Mouse (Mus musculus): ENCODE measurements around the gene Rhobtb3. TPM values are rescaled to one million over a fixed set of nuclear protein-coding genes. Genes with fewer than 3 reads are reported as not detected.
"Not testable (repeated sequence)": the region's sequence is repeated elsewhere in the genome, so short reads cannot be mapped to it uniquely, and the experiment has no call there.

The Rhobtb3 gene
- polyA plus RNA-seq, 1 experiment, result not detected

DNA sequence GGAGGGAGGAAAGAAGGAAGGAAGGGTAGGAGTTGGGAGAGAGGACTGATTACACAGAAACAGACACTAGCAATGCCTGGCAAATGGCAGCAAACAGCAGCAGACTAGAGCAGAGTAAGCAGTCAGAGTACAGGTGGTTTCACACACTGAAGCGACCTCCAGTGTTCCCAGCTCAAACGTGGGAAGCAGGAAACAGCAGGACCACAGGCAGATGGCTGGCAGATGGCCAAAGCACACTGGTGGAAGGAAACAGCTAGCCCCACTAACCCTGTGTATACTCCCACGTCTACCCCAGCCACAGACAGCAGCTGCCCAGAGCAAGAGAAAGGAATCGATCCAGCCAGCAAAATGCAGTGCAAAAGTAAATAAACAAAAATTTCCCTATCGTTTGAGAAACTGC is 12.7 kb downstream of the Rhobtb3 start:
- no peak overlapping the region for H3K27ac ChIP-seq (ENCODE audit: insufficient read depth, low read depth, low read length)
- no peak overlapping the region for H3K4me3 ChIP-seq (ENCODE audit: insufficient read depth, low read depth, low read length)
- peaks cover 6% of the 10 kb centered on the region for H3K4me1 ChIP-seq (ENCODE audit: control insufficient read depth, insufficient read depth, low read length)
- WGBS, result 11% methylated on average over 5 of the region's 5 CpGs
- no peak for TF ChIP-seq CTCF (IDR thresholded peaks at IDR 0.05; ENCODE audit: insufficient read depth, low read depth, low read length)
- TF ChIP-seq POLR2A (IDR thresholded peaks at IDR 0.05; ENCODE audit: insufficient read depth, low read depth, low read length), result no peak

DNA sequence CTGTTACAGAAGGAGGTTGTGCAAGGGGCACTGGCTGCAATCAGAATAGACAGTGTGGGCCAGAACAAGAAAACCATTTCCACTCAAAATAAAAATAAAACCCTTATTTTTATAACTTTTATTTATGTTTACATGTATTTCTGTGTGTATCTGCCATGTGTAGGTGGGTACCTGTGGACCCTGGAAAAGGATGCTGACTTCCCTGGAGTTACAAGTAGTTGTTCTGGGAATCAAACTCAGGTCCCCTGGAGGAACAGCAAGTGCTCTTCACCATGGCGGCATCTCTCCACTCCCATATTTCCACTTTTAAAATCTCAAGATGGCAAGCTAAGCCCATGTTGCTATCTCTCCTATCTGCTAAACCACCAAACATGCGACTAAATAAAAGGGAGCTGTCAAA is 13.1 kb downstream of the Rhobtb3 start:
- peaks cover 6% of the 10 kb centered on the region for H3K4me1 ChIP-seq (ENCODE audit: control insufficient read depth, insufficient read depth, low read length)
- H3K4me3 ChIP-seq (ENCODE audit: insufficient read depth, low read depth, low read length), result no peak overlapping the region
- TF ChIP-seq CTCF (IDR thresholded peaks at IDR 0.05; ENCODE audit: insufficient read depth, low read depth, low read length) (no peak), POLR2A (IDR thresholded peaks at IDR 0.05; ENCODE audit: insufficient read depth, low read depth, low read length) (no peak)
- WGBS, result 37% methylated on average over 2 of the region's 2 CpGs
- H3K27ac ChIP-seq (ENCODE audit: insufficient read depth, low read depth, low read length), result no peak overlapping the region

- 96% methylated on average over 20 of the region's 20 CpGs for WGBS
- TF ChIP-seq CTCF (IDR thresholded peaks at IDR 0.05; ENCODE audit: insufficient read depth, low read depth, low read length) (no peak), POLR2A (IDR thresholded peaks at IDR 0.05; ENCODE audit: insufficient read depth, low read depth, low read length) (no peak)
- peaks cover 6% of the 10 kb centered on the region for H3K4me1 ChIP-seq (ENCODE audit: control insufficient read depth, insufficient read depth, low read length)
- H3K4me3 ChIP-seq (ENCODE audit: insufficient read depth, low read depth, low read length), result no peak overlapping the region
- no peak overlapping the region for H3K27ac ChIP-seq (ENCODE audit: insufficient read depth, low read depth, low read length)
These were observed 13.7 kb downstream of the Rhobtb3 start for GRCm38 (mm10) chr13:75930023-75930422.

- not testable (repeated sequence) for H3K4me3 ChIP-seq (ENCODE audit: insufficient read depth, low read depth, low read length); H3K4me1 ChIP-seq (ENCODE audit: control insufficient read depth, insufficient read depth, low read length); H3K27ac ChIP-seq (ENCODE audit: insufficient read depth, low read depth, low read length)
- WGBS, result 94% methylated on average over 5 of the region's 5 CpGs
These were observed 14.7 kb downstream of the Rhobtb3 start for GRCm38 (mm10) chr13:75929071-75929470.

DNA sequence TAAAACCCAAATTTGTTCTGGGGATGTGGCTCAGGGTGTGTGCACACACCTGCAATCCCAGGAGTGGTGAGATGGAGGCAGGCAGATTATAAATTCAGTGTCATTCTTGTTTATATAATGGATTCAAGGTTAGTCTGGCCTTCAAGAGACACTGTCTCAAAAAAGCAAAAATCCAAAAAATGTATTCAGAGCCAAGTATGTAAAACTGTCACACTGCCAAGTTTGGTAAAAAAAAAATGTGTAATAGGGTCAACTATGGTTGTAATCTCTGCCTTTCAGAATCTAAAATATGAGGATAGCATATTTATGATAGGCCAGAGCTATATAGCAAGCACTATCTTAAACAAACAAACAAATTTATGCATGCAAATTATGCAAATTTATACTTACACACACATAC is 15.8 kb downstream of the Rhobtb3 start:
- TF ChIP-seq CTCF (IDR thresholded peaks at IDR 0.05; ENCODE audit: insufficient read depth, low read depth, low read length) (no peak), POLR2A (IDR thresholded peaks at IDR 0.05; ENCODE audit: insufficient read depth, low read depth, low read length) (no peak)
- H3K4me3 ChIP-seq (ENCODE audit: insufficient read depth, low read depth, low read length), result no peak overlapping the region
- H3K27ac ChIP-seq (ENCODE audit: insufficient read depth, low read depth, low read length), result no peak overlapping the region
- H3K4me1 ChIP-seq (ENCODE audit: control insufficient read depth, insufficient read depth, low read length), result peaks cover 6% of the 10 kb centered on the region

- Histone ChIP-seq H3K4me3 (ENCODE audit: insufficient read depth, low read depth, low read length) (no peak overlapping the region), H3K4me1 (ENCODE audit: control insufficient read depth, insufficient read depth, low read length) (no peaks in the 10 kb centered on the region), H3K27ac (ENCODE audit: insufficient read depth, low read depth, low read length) (no peak overlapping the region)
- 58% methylated on average over 4 of the region's 4 CpGs for WGBS
- TF ChIP-seq CTCF (IDR thresholded peaks at IDR 0.05; ENCODE audit: insufficient read depth, low read depth, low read length) (no peak), POLR2A (IDR thresholded peaks at IDR 0.05; ENCODE audit: insufficient read depth, low read depth, low read length) (no peak)
These were observed 29.6 kb downstream of the Rhobtb3 start for GRCm38 (mm10) chr13:75914151-75914550.

DNA sequence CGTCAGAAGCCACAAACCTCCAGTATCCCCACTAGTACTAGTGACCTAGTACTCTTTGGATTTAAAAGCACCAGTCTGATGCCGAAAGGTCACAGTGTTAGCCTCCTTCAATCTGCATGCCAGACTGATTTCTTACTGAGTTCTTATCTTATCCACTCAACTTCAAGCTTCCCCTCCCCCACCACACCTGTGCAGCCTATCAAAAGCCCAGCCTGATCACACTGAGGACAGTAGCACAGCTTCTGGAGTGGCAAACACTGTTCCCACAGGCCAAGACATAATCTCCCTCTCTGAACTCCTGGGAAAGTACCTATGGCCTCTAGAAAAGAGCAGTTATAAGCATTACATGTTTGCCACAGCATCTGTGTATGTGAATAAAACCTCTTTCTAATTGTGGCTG is 35.5 kb downstream of the Rhobtb3 start:
- H3K4me1 ChIP-seq (ENCODE audit: control insufficient read depth, insufficient read depth, low read length), result peaks cover 3% of the 10 kb centered on the region; the same call in 1 of the 2 replicates
- WGBS, result 84% methylated on average over 2 of the region's 2 CpGs

GRCm38 (mm10) chr13:75907133-75907532 is 36.6 kb downstream of the Rhobtb3 start:
- WGBS, result 72% methylated on average over 5 of the region's 5 CpGs
- Histone ChIP-seq H3K4me3 (ENCODE audit: insufficient read depth, low read depth, low read length) (no peak overlapping the region), H3K27ac (ENCODE audit: insufficient read depth, low read depth, low read length) (0 out of 2 replicates have a peak overlapping the region, but pooled peaks have one; percentile 33), H3K4me1 (ENCODE audit: control insufficient read depth, insufficient read depth, low read length) (peaks cover 3% of the 10 kb centered on the region; the same call in 1 of the 2 replicates)
- TF ChIP-seq CTCF (IDR thresholded peaks at IDR 0.05; ENCODE audit: insufficient read depth, low read depth, low read length), result no peak
- TF ChIP-seq POLR2A (IDR thresholded peaks at IDR 0.05; ENCODE audit: insufficient read depth, low read depth, low read length), result no peak

More for the DNA sequence above, 35.5 kb downstream of the Rhobtb3 start:
- Histone ChIP-seq H3K4me3 (ENCODE audit: insufficient read depth, low read depth, low read length) (no peak overlapping the region), H3K27ac (ENCODE audit: insufficient read depth, low read depth, low read length) (no peak overlapping the region)
- TF ChIP-seq POLR2A (IDR thresholded peaks at IDR 0.05; ENCODE audit: insufficient read depth, low read depth, low read length) (no peak), CTCF (IDR thresholded peaks at IDR 0.05; ENCODE audit: insufficient read depth, low read depth, low read length) (no peak)

- Histone ChIP-seq H3K4me3 (ENCODE audit: insufficient read depth, low read depth, low read length) (no peak overlapping the region), H3K27ac (ENCODE audit: insufficient read depth, low read depth, low read length) (no peak overlapping the region), H3K4me1 (ENCODE audit: control insufficient read depth, insufficient read depth, low read length) (peaks cover 3% of the 10 kb centered on the region; the same call in 1 of the 2 replicates)
- WGBS, result 51% methylated on average over 5 of the region's 5 CpGs
- TF ChIP-seq POLR2A (IDR thresholded peaks at IDR 0.05; ENCODE audit: insufficient read depth, low read depth, low read length), result no peak
- no peak for TF ChIP-seq CTCF (IDR thresholded peaks at IDR 0.05; ENCODE audit: insufficient read depth, low read depth, low read length)
These were observed 39.1 kb downstream of the Rhobtb3 start for GRCm38 (mm10) chr13:75904660-75905059.

GRCm38 (mm10) chr13:75900928-75901327 is 42.8 kb downstream of the Rhobtb3 start:
- not testable (repeated sequence) for H3K4me3 ChIP-seq (ENCODE audit: insufficient read depth, low read depth, low read length); H3K27ac ChIP-seq (ENCODE audit: insufficient read depth, low read depth, low read length); H3K4me1 ChIP-seq (ENCODE audit: control insufficient read depth, insufficient read depth, low read length)
- 97% methylated on average over 1 of the region's 1 CpGs for WGBS

Measured in olfactory bulb, adult 2 months (tissue).